Mouse (Mus musculus): ENCODE results near the gene Arhgap17. TPM values are rescaled to one million over a fixed set of nuclear protein-coding genes. Genes with fewer than 3 reads are reported as not detected.

The Arhgap17 gene
- polyA plus RNA-seq, 1 experiment from 2014 or later, result 26.1 TPM

- DNase-seq (no peak), ATAC-seq (ENCODE audit: insufficient read depth) (no peak; the same call in 1 of the 2 replicates)
- no peak for TF ChIP-seq CTCF (IDR thresholded peaks at IDR 0.05; ENCODE audit: low read depth)
- Histone ChIP-seq H3K4me3 (ENCODE audit: low read depth, low read length) (no peak overlapping the region), H3K9me3 (ENCODE audit: low read depth, low read length) (no peaks in the 10 kb centered on the region), H3K27me3 (ENCODE audit: insufficient read depth, low read length) (no peaks in the 10 kb centered on the region), H3K9ac (no peak overlapping the region), H3K4me1 (ENCODE audit: insufficient read depth) (no peaks in the 10 kb centered on the region), H3K36me3 (ENCODE audit: insufficient read depth) (no peaks in the 10 kb centered on the region), H3K4me2 (no peak overlapping the region), H3K27ac (ENCODE audit: low read depth) (no peak overlapping the region)
- 56% methylated on average over 5 of the region's 5 CpGs for WGBS
Observed at GRCm38 (mm10) chr7:123353879-123354278, 15.8 kb downstream of the Arhgap17 start.

GRCm38 (mm10) chr7:123353081-123353480 is 16.6 kb downstream of the Arhgap17 start:
- Histone ChIP-seq H3K27me3 (ENCODE audit: insufficient read depth, low read length) (no peaks in the 10 kb centered on the region), H3K9me3 (ENCODE audit: low read depth, low read length) (no peaks in the 10 kb centered on the region), H3K9ac (no peak overlapping the region), H3K4me3 (ENCODE audit: low read depth, low read length) (no peak overlapping the region), H3K27ac (ENCODE audit: low read depth) (no peak overlapping the region), H3K4me2 (no peak overlapping the region), H3K4me1 (ENCODE audit: insufficient read depth) (no peaks in the 10 kb centered on the region), H3K36me3 (ENCODE audit: insufficient read depth) (no peaks in the 10 kb centered on the region)
- DNase-seq (no peak), ATAC-seq (ENCODE audit: insufficient read depth) (no peak)
- WGBS, result 91% methylated on average over 4 of the region's 4 CpGs
- TF ChIP-seq CTCF (IDR thresholded peaks at IDR 0.05; ENCODE audit: low read depth), result no peak

GRCm38 (mm10) chr7:123350243-123350642 is 19.5 kb downstream of the Arhgap17 start:
- Histone ChIP-seq H3K27me3 (ENCODE audit: insufficient read depth, low read length) (no peaks in the 10 kb centered on the region), H3K4me2 (no peak overlapping the region), H3K9ac (no peak overlapping the region), H3K36me3 (ENCODE audit: insufficient read depth) (no peaks in the 10 kb centered on the region), H3K4me1 (ENCODE audit: insufficient read depth) (no peaks in the 10 kb centered on the region), H3K9me3 (ENCODE audit: low read depth, low read length) (no peaks in the 10 kb centered on the region), H3K4me3 (ENCODE audit: low read depth, low read length) (no peak overlapping the region), H3K27ac (ENCODE audit: low read depth) (no peak overlapping the region)
- DNase-seq (no peak), ATAC-seq (ENCODE audit: insufficient read depth) (no peak)
- TF ChIP-seq CTCF (IDR thresholded peaks at IDR 0.05; ENCODE audit: low read depth), result no peak
- WGBS, result 57% methylated on average over 2 of the region's 2 CpGs

GRCm38 (mm10) chr7:123349813-123350212 is 19.9 kb downstream of the Arhgap17 start:
- ATAC-seq (ENCODE audit: insufficient read depth) (no peak), DNase-seq (no peak)
- H3K27ac ChIP-seq (ENCODE audit: low read depth), result no peak overlapping the region
- H3K4me1 ChIP-seq (ENCODE audit: insufficient read depth), result no peaks in the 10 kb centered on the region
- H3K9me3 ChIP-seq (ENCODE audit: low read depth, low read length), result no peaks in the 10 kb centered on the region
- no peaks in the 10 kb centered on the region for H3K27me3 ChIP-seq (ENCODE audit: insufficient read depth, low read length)
- no peak for TF ChIP-seq CTCF (IDR thresholded peaks at IDR 0.05; ENCODE audit: low read depth)
- WGBS, result 73% methylated on average over 11 of the region's 11 CpGs
- no peaks in the 10 kb centered on the region for H3K36me3 ChIP-seq (ENCODE audit: insufficient read depth)
- no peak overlapping the region for H3K9ac ChIP-seq
- no peak overlapping the region for H3K4me3 ChIP-seq (ENCODE audit: low read depth, low read length)
- no peak overlapping the region for H3K4me2 ChIP-seq

- no peak for ATAC-seq (ENCODE audit: insufficient read depth)
Observed at GRCm38 (mm10) chr7:123346631-123347290, 23.0 kb downstream of the Arhgap17 start.

GRCm38 (mm10) chr7:123345041-123345544 is 24.6 kb downstream of the Arhgap17 start:
- Histone ChIP-seq H3K36me3 (ENCODE audit: insufficient read depth) (no peaks in the 10 kb centered on the region), H3K4me3 (ENCODE audit: low read depth, low read length) (no peak overlapping the region), H3K27ac (ENCODE audit: low read depth) (no peak overlapping the region), H3K9ac (no peak overlapping the region), H3K9me3 (ENCODE audit: low read depth, low read length) (no peaks in the 10 kb centered on the region), H3K4me1 (ENCODE audit: insufficient read depth) (peaks cover 17% of the 10 kb centered on the region), H3K27me3 (ENCODE audit: insufficient read depth, low read length) (no peaks in the 10 kb centered on the region), H3K4me2 (no peak overlapping the region)
- ATAC-seq (ENCODE audit: insufficient read depth), result no peak
- 79% methylated on average over 3 of the region's 3 CpGs for WGBS
- TF ChIP-seq CTCF (IDR thresholded peaks at IDR 0.05; ENCODE audit: low read depth), result no peak
- no peak for DNase-seq

More at GRCm38 (mm10) chr7:123346631-123347290, 23.0 kb downstream of the Arhgap17 start:
- Histone ChIP-seq H3K27me3 (ENCODE audit: insufficient read depth, low read length) (no peaks in the 10 kb centered on the region), H3K9me3 (ENCODE audit: low read depth, low read length) (no peaks in the 10 kb centered on the region), H3K36me3 (ENCODE audit: insufficient read depth) (no peaks in the 10 kb centered on the region), H3K9ac (no peak overlapping the region), H3K4me3 (ENCODE audit: low read depth, low read length) (no peak overlapping the region), H3K4me1 (ENCODE audit: insufficient read depth) (peaks cover 4% of the 10 kb centered on the region; the same call in 1 of the 2 replicates), H3K27ac (ENCODE audit: low read depth) (no peak overlapping the region), H3K4me2 (no peak overlapping the region)
- DNase-seq, result no peak
- TF ChIP-seq CTCF (IDR thresholded peaks at IDR 0.05; ENCODE audit: low read depth), result no peak
- WGBS, result 64% methylated on average over 7 of the region's 7 CpGs

- Histone ChIP-seq H3K36me3 (ENCODE audit: insufficient read depth) (no peaks in the 10 kb centered on the region), H3K4me2 (no peak overlapping the region), H3K27ac (ENCODE audit: low read depth) (no peak overlapping the region), H3K9ac (no peak overlapping the region), H3K4me3 (ENCODE audit: low read depth, low read length) (no peak overlapping the region), H3K27me3 (ENCODE audit: insufficient read depth, low read length) (no peaks in the 10 kb centered on the region), H3K4me1 (ENCODE audit: insufficient read depth) (peaks cover 17% of the 10 kb centered on the region), H3K9me3 (ENCODE audit: low read depth, low read length) (no peaks in the 10 kb centered on the region)
- DNase-seq, result no peak
- TF ChIP-seq CTCF (IDR thresholded peaks at IDR 0.05; ENCODE audit: low read depth), result no peak
- no peak for ATAC-seq (ENCODE audit: insufficient read depth)
- WGBS, result 88% methylated on average over 5 of the region's 5 CpGs
Observed at GRCm38 (mm10) chr7:123344079-123344780, 25.5 kb downstream of the Arhgap17 start.
